Mouse (Mus musculus) embryonic facial prominence, embryonic 12.5 days (tissue): ENCODE results near the gene Mtmr2. TPM values are rescaled to one million over a fixed set of nuclear protein-coding genes. Genes with fewer than 3 reads are reported as not detected.
"Not testable (repeated sequence)": the region's sequence is repeated elsewhere in the genome, so short reads cannot be mapped to it uniquely, and the experiment has no call there.

Experiments
- ATAC-seq: fragments of 200-750 bp; cut with Nextera tagmentation; 2 replicates; pipeline ENCODE4 v1.8.0; 2017; ENCODE audit not compliant: insufficient number of reproducible peaks, insufficient read depth, low FRiP score, low TSS enrichment
- H3K27ac ChIP-seq: fragments of 300-500 bp; sonication (generic); 2 replicates; pipeline ENCODE4 v1.5.1; 2016; ENCODE audit warnings: mild to moderate bottlenecking
- H3K27me3 ChIP-seq: fragments of 300-500 bp; sonication (generic); 2 replicates; pipeline ENCODE4 v1.6.1; 2016; ENCODE audit warnings: mild to moderate bottlenecking, moderate library complexity
- H3K36me3 ChIP-seq: fragments of 300-500 bp; sonication (generic); 2 replicates; pipeline ENCODE4 v1.6.1; 2016; ENCODE audit warnings: mild to moderate bottlenecking
- H3K4me1 ChIP-seq: fragments of 300-500 bp; sonication (generic); 2 replicates; pipeline ENCODE4 v1.6.1; 2016
- H3K4me2 ChIP-seq: fragments of 300-500 bp; sonication (generic); replicated peaks from 2 replicates; pipeline ENCODE4 v1.6.1; 2016; ENCODE audit warnings: mild to moderate bottlenecking, moderate library complexity
- H3K4me3 ChIP-seq: fragments of 300-500 bp; sonication (generic); 2 replicates; pipeline ENCODE4 v1.5.1; 2016; ENCODE audit warnings: mild to moderate bottlenecking
- H3K9ac ChIP-seq: fragments of 300-500 bp; sonication (generic); 2 replicates; pipeline ENCODE4 v1.6.1; 2016; ENCODE audit warnings: mild to moderate bottlenecking, moderate library complexity
- H3K9me3 ChIP-seq: fragments of 300-500 bp; sonication (generic); 2 replicates; pipeline ENCODE4 v1.6.1; 2016; ENCODE audit warnings: mild to moderate bottlenecking, moderate library complexity
- whole genome bisulfite sequencing: fragments of 180-500 bp; shearing (Covaris S2); methylation state at CpG from one replicate; pipeline ENCODE4 v1.1.7; 2016; 5-methylcytosine and 5-hydroxymethylcytosine counted together
- polyA plus RNA-seq: library from polyadenylated mRNA; unstranded; fragments of >200 nt; fragmentation: Nextera tagmentation; extraction: Ambion mirVana; gene quantifications from 2 replicates; pipeline ENCODE4 v1.2.1, GENCODE M21; 2016

Mtmr2 gene
- polyA plus RNA-seq, 1 experiment from 2014 or later = 81.3 TPM

- Histone ChIP-seq H3K4me2 (peak overlapping the region; percentile 81), H3K36me3 (no peaks in the 10 kb centered on the region), H3K27ac (peak overlapping the region; percentile 94; the same call in 1 of the 2 replicates), H3K9ac (peak overlapping the region; percentile 98), H3K4me3 (peak overlapping the region; percentile 95), H3K4me1 (peaks cover 12% of the 10 kb centered on the region; the same call in 1 of the 2 replicates), H3K9me3 (0 out of 2 replicates have a peak, but pooled peaks cover 5% of the 10 kb centered on the region), H3K27me3 (no peaks in the 10 kb centered on the region)
- no peak for ATAC-seq
- 3% methylated on average over 7 of the region's 7 CpGs for WGBS
These were observed 1.4 kb downstream of the Mtmr2 start for GRCm38 (mm10) chr9:13749675-13749998.

DNA sequence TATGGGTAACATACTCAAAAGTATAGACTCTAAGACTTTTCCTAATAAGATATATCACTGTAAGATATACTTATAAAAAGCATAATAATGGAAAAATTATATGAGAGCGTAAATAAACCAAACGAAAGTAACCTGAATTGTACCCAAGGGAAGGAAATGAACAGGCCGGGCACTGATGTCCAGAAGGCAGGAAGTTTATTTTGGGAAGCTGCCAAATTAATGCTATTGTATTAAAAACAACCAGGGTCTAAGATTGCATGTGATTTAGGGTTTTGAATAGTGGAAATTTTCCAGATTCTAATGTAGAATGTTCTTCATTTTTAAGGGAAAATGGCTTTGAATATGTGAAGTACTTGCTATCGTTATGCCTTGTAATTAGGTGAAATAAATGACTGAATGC lies 4.3 kb downstream of the Mtmr2 start:
- WGBS = 81% methylated on average over 4 of the region's 4 CpGs
- H3K4me3 ChIP-seq = no peak overlapping the region
- H3K36me3 ChIP-seq = no peaks in the 10 kb centered on the region
- H3K9ac ChIP-seq = no peak overlapping the region
- H3K27me3 ChIP-seq = no peaks in the 10 kb centered on the region
- no peak for ATAC-seq
- 0 out of 2 replicates have a peak, but pooled peaks cover 5% of the 10 kb centered on the region for H3K9me3 ChIP-seq
- H3K4me2 ChIP-seq = no peak overlapping the region
- H3K4me1 ChIP-seq = peaks cover 12% of the 10 kb centered on the region; the same call in 1 of the 2 replicates
- H3K27ac ChIP-seq = no peak overlapping the region

DNA sequence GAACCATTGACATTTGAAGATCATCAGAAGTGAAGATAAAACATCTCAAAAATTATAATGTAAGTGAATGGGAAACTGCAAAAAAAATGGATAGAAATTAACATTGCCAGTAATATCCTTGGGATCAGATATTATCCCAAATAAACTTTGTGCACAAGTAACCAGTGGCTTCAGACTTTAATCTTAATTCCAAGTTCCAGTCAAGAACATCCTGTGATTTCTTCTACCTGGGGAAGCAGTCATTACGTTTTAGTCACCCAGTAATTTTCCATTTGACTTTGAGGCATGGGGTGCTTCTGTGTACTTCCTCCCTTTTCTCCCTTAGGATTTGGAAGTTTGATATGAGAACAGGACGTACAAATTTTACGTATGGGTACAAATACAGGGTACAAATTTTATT lies 12.2 kb downstream of the Mtmr2 start:
- no peak overlapping the region for H3K9ac ChIP-seq
- no peak for ATAC-seq
- no peak overlapping the region for H3K27ac ChIP-seq
- no peak overlapping the region for H3K4me3 ChIP-seq
- no peaks in the 10 kb centered on the region for H3K4me1 ChIP-seq
- WGBS = 91% methylated on average over 3 of the region's 3 CpGs
- H3K27me3 ChIP-seq = no peaks in the 10 kb centered on the region
- H3K36me3 ChIP-seq = no peaks in the 10 kb centered on the region
- H3K4me2 ChIP-seq = no peak overlapping the region
- no peaks in the 10 kb centered on the region for H3K9me3 ChIP-seq

- no peak overlapping the region for H3K27ac ChIP-seq
These were observed 17.4 kb downstream of the Mtmr2 start for GRCm38 (mm10) chr9:13765624-13766023.

DNA sequence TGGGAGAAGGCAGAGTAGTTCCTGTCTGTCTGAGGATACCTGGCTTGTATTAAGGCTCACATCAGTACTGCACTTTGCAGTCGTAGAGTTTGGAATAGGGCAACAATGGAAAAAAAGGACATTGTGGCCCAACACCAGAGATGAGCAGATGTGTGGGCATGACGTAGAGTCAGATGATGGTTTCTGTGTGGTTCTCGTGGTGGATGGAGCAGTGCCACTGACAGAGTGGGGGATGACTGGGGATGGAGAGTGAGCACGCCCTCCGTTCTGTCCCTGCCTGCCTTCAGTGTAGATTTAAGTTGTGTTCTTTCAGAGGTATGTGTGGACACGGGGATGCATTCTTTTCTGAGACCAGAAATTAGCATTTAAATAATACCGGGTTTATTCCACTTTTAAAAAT lies 18.4 kb downstream of the Mtmr2 start:
- H3K9ac ChIP-seq = no peak overlapping the region
- no peak overlapping the region for H3K4me3 ChIP-seq
- WGBS = 84% methylated on average over 7 of the region's 7 CpGs
- no peaks in the 10 kb centered on the region for H3K9me3 ChIP-seq
- no peaks in the 10 kb centered on the region for H3K27me3 ChIP-seq
- no peak overlapping the region for H3K4me2 ChIP-seq
- no peak for ATAC-seq
- no peaks in the 10 kb centered on the region for H3K36me3 ChIP-seq
- no peaks in the 10 kb centered on the region for H3K4me1 ChIP-seq
- H3K27ac ChIP-seq = no peak overlapping the region

More at GRCm38 (mm10) chr9:13765624-13766023, 17.4 kb downstream of the Mtmr2 start:
- WGBS = 65% methylated on average over 2 of the region's 2 CpGs
- H3K27me3 ChIP-seq = no peaks in the 10 kb centered on the region
- H3K4me2 ChIP-seq = no peak overlapping the region
- H3K4me3 ChIP-seq = no peak overlapping the region
- ATAC-seq = no peak
- no peaks in the 10 kb centered on the region for H3K9me3 ChIP-seq
- no peaks in the 10 kb centered on the region for H3K36me3 ChIP-seq
- H3K9ac ChIP-seq = no peak overlapping the region
- no peaks in the 10 kb centered on the region for H3K4me1 ChIP-seq

DNA sequence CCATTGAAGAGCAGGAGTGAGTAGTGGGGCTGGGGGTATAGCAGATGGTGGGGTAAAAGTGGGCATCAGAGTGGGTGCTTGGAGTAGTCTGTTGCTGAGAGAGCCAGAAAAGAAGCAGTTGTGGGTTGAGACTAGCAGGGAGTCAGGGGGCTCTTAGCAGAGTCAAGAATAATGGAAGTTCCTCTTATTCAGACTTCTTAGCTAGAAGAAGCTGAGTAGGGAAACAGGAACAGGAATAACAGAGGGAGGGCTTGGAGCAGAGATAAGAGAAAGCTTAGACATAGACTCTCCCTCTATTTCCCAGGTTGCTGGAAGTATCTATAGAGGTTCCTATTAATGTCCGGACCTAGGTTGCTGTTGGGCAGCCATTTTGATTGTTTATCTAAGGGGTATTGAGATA lies 26.5 kb downstream of the Mtmr2 start:
- Histone ChIP-seq H3K4me1 (no peaks in the 10 kb centered on the region), H3K36me3 (no peaks in the 10 kb centered on the region), H3K9me3 (no peaks in the 10 kb centered on the region), H3K4me3 (no peak overlapping the region), H3K9ac (no peak overlapping the region), H3K27ac (no peak overlapping the region), H3K27me3 (no peaks in the 10 kb centered on the region), H3K4me2 (no peak overlapping the region)
- 100% methylated on average over 1 of the region's 1 CpGs for WGBS
- ATAC-seq = no peak

DNA sequence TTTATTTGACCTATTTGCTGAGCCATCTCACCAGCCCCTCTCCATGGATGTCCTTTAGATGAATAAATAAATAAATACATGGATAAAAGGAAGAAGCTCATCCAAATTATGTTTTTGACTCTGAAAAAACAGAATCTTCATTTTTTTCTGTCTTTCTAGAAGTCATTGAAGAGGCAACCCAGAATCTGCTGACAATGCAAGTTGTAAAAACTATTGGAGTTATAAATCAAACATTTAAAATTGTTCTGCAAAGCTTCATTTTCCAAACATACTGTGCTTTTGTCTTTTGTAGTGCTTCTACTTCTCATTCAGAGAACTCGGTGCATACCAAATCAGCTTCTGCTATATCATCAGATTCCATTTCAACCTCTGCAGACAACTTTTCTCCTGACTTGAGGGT lies 33.8 kb downstream of the Mtmr2 start:
- H3K36me3 ChIP-seq = peaks cover 6% of the 10 kb centered on the region
- H3K9ac ChIP-seq = no peak overlapping the region
- H3K4me1 ChIP-seq = no peaks in the 10 kb centered on the region
- no peak overlapping the region for H3K27ac ChIP-seq
- 93% methylated on average over 1 of the region's 1 CpGs for WGBS
- no peak for ATAC-seq
- H3K9me3 ChIP-seq = no peaks in the 10 kb centered on the region
- no peak overlapping the region for H3K4me3 ChIP-seq
- H3K27me3 ChIP-seq = no peaks in the 10 kb centered on the region
- H3K4me2 ChIP-seq = no peak overlapping the region

GRCm38 (mm10) chr9:13790864-13791263 lies 42.7 kb downstream of the Mtmr2 start:
- H3K4me3 ChIP-seq, H3K9me3 ChIP-seq, H3K27ac ChIP-seq, H3K9ac ChIP-seq, H3K4me2 ChIP-seq, H3K27me3 ChIP-seq, H3K4me1 ChIP-seq, ATAC-seq: not testable (repeated sequence)
- H3K36me3 ChIP-seq = peaks cover 40% of the 10 kb centered on the region
- 96% methylated on average over 8 of the region's 8 CpGs for WGBS

DNA sequence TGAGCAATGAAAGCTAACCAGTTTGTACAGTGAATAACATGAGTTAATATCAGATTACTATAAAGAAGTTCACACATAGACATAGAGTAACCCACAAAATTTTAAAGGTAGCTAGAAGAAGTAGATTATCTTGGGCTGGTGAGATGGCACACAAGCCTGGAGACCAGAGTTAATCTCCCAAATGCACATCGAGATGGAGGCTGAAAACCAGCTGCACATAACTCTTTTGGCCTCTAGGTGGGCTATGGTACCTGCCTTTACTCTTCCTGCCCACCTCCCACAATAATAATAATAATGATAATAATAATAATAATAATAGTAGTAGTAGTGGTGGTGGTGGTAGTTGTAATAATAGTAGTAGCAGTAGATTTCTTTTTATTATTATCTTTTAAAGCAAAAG lies 46.1 kb downstream of the Mtmr2 start:
- H3K36me3 ChIP-seq = peaks cover 43% of the 10 kb centered on the region

GRCm38 (mm10) chr9:13794756-13795155 lies 46.5 kb downstream of the Mtmr2 start:
- Histone ChIP-seq H3K9me3 (no peaks in the 10 kb centered on the region), H3K27me3 (no peaks in the 10 kb centered on the region), H3K4me3 (no peak overlapping the region), H3K4me1 (no peaks in the 10 kb centered on the region), H3K27ac (no peak overlapping the region), H3K4me2 (no peak overlapping the region), H3K36me3 (peaks cover 45% of the 10 kb centered on the region), H3K9ac (no peak overlapping the region)
- ATAC-seq = no peak
- WGBS = 91% methylated on average over 2 of the region's 2 CpGs

More for the DNA sequence above, 46.1 kb downstream of the Mtmr2 start:
- no peak overlapping the region for H3K9ac ChIP-seq
- no peaks in the 10 kb centered on the region for H3K27me3 ChIP-seq
- H3K9me3 ChIP-seq = no peaks in the 10 kb centered on the region
- no peak for ATAC-seq
- 80% methylated on average over 1 of the region's 1 CpGs for WGBS
- H3K4me3 ChIP-seq = no peak overlapping the region
- H3K27ac ChIP-seq = no peak overlapping the region
- H3K4me1 ChIP-seq = no peaks in the 10 kb centered on the region
- no peak overlapping the region for H3K4me2 ChIP-seq

DNA sequence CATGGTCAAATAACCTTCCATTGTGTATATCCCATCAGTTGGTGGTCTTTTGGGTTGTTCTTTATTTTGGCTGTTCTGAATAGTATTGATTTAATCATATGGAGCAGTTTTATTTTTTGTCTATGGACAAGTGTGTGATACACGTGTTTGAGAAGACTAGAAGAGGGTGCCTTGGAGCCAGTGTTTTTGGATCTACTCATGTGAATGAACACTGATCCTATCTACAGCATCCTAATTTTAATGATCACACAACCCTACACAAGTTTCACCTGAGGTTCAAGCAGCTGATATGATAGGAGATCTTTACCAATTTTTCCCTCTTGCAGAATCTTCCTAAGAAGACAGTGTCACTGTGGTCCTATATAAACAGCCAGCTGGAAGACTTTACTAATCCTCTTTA lies 56.3 kb downstream of the Mtmr2 start:
- Histone ChIP-seq H3K4me2 (no peak overlapping the region), H3K27ac (no peak overlapping the region), H3K9me3 (no peaks in the 10 kb centered on the region), H3K36me3 (peaks cover 49% of the 10 kb centered on the region), H3K4me1 (no peaks in the 10 kb centered on the region), H3K4me3 (no peak overlapping the region), H3K27me3 (no peaks in the 10 kb centered on the region), H3K9ac (no peak overlapping the region)
- ATAC-seq = no peak
- 70% methylated on average over 1 of the region's 1 CpGs for whole genome bisulfite sequencing

- no peak overlapping the region for H3K27ac ChIP-seq
- H3K4me1 ChIP-seq = no peaks in the 10 kb centered on the region
- peaks cover 58% of the 10 kb centered on the region for H3K36me3 ChIP-seq
- H3K27me3 ChIP-seq = no peaks in the 10 kb centered on the region
- H3K9ac ChIP-seq = no peak overlapping the region
- H3K9me3 ChIP-seq = no peaks in the 10 kb centered on the region
- no peak overlapping the region for H3K4me2 ChIP-seq
- H3K4me3 ChIP-seq = no peak overlapping the region
- ATAC-seq = no peak
- 93% methylated on average over 7 of the region's 7 CpGs for WGBS
These were observed 58.6 kb downstream of the Mtmr2 start for GRCm38 (mm10) chr9:13806854-13807253.

- Histone ChIP-seq H3K9ac (no peak overlapping the region), H3K4me2 (no peak overlapping the region), H3K9me3 (no peaks in the 10 kb centered on the region), H3K27me3 (no peaks in the 10 kb centered on the region), H3K4me3 (no peak overlapping the region), H3K4me1 (no peaks in the 10 kb centered on the region), H3K27ac (no peak overlapping the region), H3K36me3 (peaks cover 66% of the 10 kb centered on the region)
- ATAC-seq = no peak
- 89% methylated on average over 5 of the region's 5 CpGs for WGBS
These were observed 59.4 kb downstream of the Mtmr2 start for GRCm38 (mm10) chr9:13807657-13808056.
